Mouse (Mus musculus) 3T3-L1 (cell line): ENCODE measurements around the gene Qrich2.
A peak's percentile ranks its signal among the peaks of the same experiment; 100 is the strongest.
"Not testable (repeated sequence)": the region's sequence is repeated elsewhere in the genome, so short reads cannot be mapped to it uniquely, and the experiment has no call there.

Experiments used
- DNase-seq: peaks from one replicate; pipeline ENCODE4 v3.0.0-alpha.2; 2015; ENCODE audit warnings: low read depth, low spot score

Qrich2 gene

GRCm38 (mm10) chr11:116489771-116490231 lies 23.8 kb upstream of the Qrich2 start:
- peak; percentile 47 for DNase-seq

DNA sequence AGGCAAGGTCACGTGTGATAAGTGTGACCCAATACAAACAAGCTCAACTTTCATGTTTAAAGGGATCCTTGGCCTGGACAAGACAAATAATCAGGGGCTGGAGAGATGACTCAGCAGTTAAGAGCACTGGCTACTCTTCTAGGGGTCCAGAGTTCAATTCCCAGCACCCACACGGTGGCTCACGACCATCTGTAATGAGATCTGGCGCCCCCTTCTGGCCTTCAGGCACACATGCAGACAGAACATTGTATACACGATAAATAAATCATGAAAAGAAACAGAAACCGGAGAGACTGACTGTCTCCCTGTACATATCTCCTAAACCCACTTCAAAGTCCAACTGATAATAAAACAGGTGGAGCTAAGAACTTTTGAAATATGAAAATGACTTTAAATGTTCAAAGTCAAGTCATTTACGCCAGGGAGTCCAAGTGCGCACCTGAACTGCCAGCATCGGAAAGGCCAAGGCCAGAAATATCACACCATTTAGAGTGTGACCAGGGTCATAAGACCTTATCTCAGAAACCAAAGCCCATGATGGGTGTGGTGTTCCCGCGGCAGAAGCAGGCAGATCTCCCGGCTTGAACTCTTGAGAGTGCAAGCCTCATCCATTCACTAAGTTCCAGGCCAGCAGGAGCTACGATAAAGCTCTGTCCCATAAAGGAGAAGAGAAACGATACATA lies 22.8 kb upstream of the Qrich2 start:
- peak; percentile 55 for DNase-seq

DNA sequence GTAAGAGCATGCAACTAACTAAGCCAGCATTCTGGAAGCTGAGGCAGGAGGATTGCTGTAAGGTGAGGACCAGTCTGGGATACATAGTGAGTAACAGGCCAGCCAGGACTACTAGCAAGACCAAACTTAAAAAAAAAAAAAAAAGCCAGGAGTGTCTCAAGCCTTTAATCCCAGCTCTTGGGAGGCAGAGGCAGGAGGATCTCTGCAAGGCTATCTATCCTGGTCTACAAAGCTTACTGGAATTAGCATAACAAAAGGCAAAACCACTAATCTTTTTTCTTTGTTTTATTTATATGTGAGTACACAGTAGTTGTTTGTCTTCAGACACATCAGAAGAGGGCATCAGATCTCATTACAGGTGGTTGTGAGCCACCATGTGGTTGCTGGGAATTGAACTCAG lies 22.2 kb upstream of the Qrich2 start:
- no peak for DNase-seq

DNA sequence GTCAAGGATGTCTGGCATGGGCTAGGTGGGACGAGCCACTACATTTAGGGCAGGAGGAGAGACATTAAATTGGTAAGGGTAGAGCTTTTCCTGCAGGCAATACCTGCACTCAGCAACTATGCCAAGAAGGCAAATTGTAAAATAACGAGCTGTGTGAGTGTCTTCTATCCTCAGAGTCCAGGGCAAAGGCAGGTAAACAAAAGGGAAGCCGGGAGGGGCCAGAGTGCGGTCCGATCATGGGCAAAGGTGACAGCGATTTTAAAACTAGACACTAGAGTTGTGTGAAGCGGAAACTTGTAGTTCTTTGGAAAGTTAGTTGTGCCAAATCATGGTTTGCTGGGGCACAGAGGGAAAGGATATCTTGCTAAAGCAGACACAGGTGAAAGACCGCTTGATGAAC lies 18.2 kb upstream of the Qrich2 start:
- no peak for DNase-seq

DNA sequence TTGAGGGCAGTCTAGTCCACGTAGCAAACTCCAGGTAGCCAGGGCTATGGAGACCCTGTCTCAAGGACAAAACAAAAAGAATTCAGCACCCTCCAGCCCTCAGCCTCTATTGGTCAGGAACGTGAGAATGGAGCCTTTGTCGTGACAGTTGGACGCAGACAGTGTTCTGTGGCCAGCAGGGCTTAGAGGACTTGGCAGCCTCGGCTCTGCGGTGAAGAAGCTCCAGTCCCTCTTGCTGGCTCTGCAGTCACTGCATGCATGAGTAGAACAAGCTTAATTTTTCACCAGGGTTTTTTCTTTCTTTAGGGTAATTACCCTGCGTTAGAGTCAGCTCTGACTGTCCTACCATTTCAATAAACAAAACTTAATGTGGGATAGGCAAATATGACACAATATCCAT lies 15.7 kb upstream of the Qrich2 start:
- no peak for DNase-seq

- no peak for DNase-seq
Observed at GRCm38 (mm10) chr11:116480975-116481374, 14.9 kb upstream of the Qrich2 start.

GRCm38 (mm10) chr11:116479832-116480231 lies 13.8 kb upstream of the Qrich2 start:
- peak; percentile 14 for DNase-seq

DNA sequence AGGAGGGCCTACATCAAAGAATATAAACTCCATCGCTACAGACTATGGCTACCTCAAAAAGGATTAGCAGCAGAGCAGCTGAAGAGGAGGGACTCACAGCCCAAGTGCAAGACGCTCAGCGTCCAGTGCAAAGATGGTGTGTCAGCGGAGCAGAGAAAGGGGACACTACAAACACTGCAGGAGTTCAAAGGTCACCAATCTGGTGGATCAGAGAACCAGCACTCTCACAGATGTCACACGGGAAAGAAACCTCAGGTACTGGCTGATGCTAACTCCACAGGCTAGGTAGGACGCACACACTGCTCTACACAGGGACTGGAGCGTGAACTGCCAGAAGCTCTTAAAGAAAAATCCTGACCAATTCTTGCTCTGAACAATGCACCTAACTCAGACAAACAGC lies 12.9 kb upstream of the Qrich2 start:
- no peak for DNase-seq

DNA sequence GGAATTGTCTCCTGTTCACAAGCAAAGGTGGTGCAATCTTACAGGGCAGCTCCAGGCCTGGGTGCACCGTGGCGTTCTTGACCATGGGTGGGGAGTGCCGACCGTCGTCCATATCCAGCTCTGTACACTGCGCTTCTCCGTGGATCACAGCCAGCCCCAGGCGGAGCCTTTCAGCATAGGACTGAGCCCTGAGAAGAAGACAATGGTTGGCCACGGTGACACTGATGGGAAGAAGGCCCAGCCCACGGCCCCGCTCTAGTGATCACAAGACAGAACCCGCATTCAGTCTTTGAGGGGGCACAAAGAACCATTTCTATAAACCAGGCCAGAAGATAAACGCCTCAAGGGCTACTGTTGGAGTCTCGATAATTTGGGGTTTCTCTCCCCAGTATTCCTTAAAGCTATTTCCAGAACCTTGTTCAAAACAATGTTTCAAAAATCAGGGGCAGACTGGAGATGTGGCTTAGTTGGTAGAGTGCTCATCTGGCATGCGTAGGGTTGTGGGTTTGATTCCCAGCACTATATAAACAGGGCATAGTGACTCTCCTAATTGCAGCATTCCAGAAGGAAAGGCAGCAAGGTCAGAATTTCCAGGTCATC lies 11.2 kb upstream of the Qrich2 start:
- DNase-seq = no peak

- DNase-seq = no peak
Observed at GRCm38 (mm10) chr11:116476696-116477095, 10.7 kb upstream of the Qrich2 start.

DNA sequence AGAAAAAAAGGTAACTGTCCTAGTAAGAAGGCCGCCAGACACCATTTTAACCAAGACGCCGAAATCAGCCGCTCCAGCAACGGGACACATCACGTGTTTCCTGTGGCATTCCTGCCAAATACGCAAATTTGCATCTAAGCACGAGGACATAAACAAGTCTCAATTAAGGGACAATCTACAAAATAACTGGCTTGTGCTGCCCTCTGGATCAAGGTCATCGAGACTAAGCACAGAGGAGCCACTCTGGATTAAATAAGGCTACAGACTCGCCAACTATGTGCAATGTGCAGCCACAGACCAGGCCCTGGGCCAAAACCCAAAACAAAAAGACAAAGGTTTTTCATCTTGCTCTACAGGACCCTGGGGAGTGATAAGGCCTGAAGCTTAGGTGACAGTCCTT lies 10.0 kb upstream of the Qrich2 start:
- DNase-seq = no peak

DNA sequence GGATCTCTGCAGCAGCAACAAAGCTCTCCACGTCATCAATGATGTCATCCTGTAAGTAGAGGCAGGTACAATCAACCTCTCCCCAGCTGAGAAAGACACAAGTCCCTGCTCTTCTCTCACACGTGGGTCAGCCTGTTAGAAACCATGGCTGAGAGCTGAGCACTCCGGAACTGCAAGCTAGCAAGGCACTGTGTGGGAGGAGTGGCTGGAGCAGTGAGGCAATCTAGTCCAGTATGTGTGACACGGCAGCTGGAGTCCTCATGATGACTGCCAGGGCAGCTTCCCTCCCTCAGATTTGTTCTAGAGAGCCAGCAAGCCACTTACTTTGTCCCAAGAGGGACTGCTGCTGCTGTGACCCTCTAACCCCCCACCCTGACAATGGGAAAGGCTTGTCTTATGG lies 6.2 kb upstream of the Qrich2 start:
- DNase-seq = no peak

GRCm38 (mm10) chr11:116470896-116471295 lies 4.9 kb upstream of the Qrich2 start:
- DNase-seq = no peak

- no peak for DNase-seq
Observed at GRCm38 (mm10) chr11:116470249-116470648, 4.2 kb upstream of the Qrich2 start.

- not testable (repeated sequence) for DNase-seq
Observed at GRCm38 (mm10) chr11:116468338-116468737, 2.3 kb upstream of the Qrich2 start.

DNA sequence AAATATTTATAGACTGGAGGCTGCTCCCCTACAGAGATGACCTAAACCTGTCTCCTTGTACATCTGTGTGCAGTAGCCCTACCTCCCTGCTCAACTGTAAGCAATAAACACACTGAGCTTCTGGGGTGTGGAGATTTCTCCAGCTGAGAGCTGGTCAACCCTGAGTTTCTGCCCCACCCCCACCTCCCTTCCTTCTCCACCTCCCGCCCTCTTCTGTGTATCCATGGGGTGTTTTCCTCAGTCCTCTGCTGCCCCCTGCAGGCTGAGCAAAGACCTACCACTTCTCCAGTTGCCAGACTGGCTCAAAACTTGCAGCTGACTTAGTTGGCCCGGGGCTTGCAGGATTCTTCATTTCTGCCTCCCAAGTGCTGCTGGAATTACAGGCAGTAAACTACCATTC lies 2.2 kb downstream of the Qrich2 start:
- peak; percentile 94 for DNase-seq

GRCm38 (mm10) chr11:116463338-116463737 lies 2.7 kb downstream of the Qrich2 start:
- no peak for DNase-seq

DNA sequence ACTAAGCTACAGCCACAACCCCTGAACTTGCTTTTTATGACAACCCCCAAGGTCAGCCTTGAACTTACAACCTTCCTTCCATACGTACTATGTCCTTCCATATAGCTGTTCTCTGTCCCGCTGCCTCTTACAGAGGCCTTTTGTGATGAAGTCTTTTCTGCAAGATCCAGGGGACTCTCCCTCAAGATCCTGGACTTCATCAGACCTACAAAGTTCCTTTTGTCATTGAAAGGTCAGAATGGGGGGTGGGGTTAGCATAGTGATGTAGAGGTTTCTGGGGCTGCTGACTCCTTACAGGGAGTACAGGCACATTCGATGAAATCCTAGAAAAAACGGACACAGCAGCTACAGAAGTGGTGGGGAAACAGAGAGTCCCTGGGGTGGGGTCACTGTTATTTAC lies 6.3 kb downstream of the Qrich2 start:
- no peak for DNase-seq

DNA sequence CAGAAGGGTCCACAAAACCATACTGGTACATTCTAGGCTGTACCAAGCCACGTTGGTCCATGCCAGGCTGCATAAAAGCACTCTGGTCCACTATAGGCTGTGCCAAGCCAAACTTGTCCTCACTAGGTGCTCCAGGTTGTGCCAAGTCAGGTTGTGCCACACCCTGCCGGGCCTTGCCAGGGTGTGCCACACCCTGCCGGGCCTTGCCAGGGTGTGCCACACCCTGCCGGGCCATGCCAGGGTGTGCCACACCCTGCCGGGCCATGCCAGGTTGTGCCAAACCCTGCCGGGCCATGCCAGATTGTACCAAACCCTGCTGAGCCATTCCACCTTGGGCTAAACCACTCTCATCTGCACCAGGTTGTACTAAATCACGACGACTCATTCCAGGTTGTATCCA lies 9.8 kb downstream of the Qrich2 start:
- no peak for DNase-seq

DNA sequence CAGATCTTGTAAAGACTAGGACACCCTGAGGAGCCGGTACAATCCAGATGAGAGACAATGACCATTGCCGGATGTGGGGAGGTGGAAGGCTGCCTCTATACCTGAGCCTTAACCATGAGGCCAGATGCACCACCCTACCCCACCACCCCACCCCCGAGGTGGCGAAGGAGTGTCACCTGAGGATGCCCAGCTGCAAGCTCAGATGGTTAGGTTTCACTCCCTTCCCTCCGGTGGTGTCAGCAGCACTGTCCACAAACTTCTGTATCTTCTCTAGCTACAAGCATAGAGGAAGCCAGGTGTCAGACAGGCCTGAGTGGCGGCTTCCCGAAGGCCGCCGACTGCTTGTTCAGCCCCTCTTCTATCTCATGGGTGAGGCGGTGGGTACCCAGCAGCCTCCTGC lies 12.2 kb downstream of the Qrich2 start:
- DNase-seq = no peak

- DNase-seq = no peak
Observed at GRCm38 (mm10) chr11:116449341-116449740, 16.7 kb downstream of the Qrich2 start.

- DNase-seq = no peak
Observed at GRCm38 (mm10) chr11:116447822-116448221, 18.2 kb downstream of the Qrich2 start.

DNA sequence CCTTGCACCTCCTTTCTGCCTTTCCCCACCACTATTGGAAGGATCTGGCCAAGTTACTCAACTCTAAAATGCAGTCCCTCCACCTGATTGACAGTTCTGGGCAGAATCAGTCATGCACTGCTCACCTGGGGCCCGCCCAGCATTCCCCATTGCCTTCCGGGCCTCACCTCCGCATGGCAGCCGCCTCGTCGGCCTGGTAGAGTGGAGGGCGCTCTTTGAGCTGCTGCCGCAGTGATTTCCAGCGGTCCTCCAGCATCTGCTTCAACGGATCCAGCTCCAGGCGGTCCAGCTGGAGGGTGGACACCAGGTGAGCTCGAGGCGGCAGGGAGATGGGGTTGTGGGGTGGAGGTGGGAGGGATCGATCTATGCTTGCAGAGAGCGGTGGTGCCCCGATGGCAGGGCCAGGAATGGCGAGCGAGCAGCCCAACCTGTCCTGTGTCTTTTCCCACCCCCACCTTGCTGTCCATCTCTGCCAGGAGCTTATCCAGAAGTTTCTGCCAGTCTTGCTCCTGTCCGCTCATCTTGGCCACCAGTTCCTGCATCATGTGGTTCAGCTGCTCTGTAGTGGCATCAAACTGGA lies 19.6 kb downstream of the Qrich2 start:
- DNase-seq = no peak
